Mouse (Mus musculus) midbrain, embryonic 10.5 days (tissue): Measurements from ENCODE around the gene Syngr3. TPM values are rescaled to one million over a fixed set of nuclear protein-coding genes. Genes with fewer than 3 reads are reported as not detected.
A peak's percentile ranks its signal among the peaks of the same experiment; 100 is the strongest.

Source experiments
- DNase-seq: peaks from one replicate; pipeline ENCODE4 v3.0.0-alpha.2; 2017; ENCODE audit warnings: low spot score
- H3K27ac ChIP-seq: fragments of 300-500 bp; sonication (generic); replicated peaks from 2 replicates; pipeline ENCODE4 v1.5.1; 2016; ENCODE audit warnings: mild to moderate bottlenecking
- H3K27me3 ChIP-seq: fragments of 300-500 bp; sonication (generic); 2 replicates; pipeline ENCODE4 v1.6.1; 2016; ENCODE audit warnings: low read depth, mild to moderate bottlenecking; ENCODE audit not compliant: poor library complexity, severe bottlenecking
- H3K36me3 ChIP-seq: fragments of 300-500 bp; sonication (generic); 2 replicates; pipeline ENCODE4 v1.6.1; 2016; ENCODE audit warnings: mild to moderate bottlenecking, moderate library complexity
- H3K4me1 ChIP-seq: fragments of 300-500 bp; sonication (generic); 2 replicates; pipeline ENCODE4 v1.6.1; 2016
- H3K4me3 ChIP-seq: fragments of 300-500 bp; sonication (generic); 2 replicates; pipeline ENCODE4 v1.5.1; 2016; ENCODE audit warnings: mild to moderate bottlenecking, moderate library complexity
- H3K9me3 ChIP-seq: fragments of 300-500 bp; sonication (generic); replicated peaks from 2 replicates; pipeline ENCODE4 v1.6.1; 2016; ENCODE audit warnings: mild to moderate bottlenecking
- WGBS: fragments of 180-500 bp; shearing (Covaris S2); methylation state at CpG from one replicate; pipeline ENCODE4 v1.1.7; 2016; 5-methylcytosine and 5-hydroxymethylcytosine counted together
- polyA plus RNA-seq: library from polyadenylated mRNA; unstranded; fragments of >200 nt; fragmentation: Nextera tagmentation; extraction: Ambion mirVana; gene quantifications from 2 replicates; pipeline ENCODE4 v1.2.1, GENCODE M21; 2016

Gene Syngr3
- polyA plus RNA-seq, result 10.3 and 16.1 TPM in 2 replicates

DNA sequence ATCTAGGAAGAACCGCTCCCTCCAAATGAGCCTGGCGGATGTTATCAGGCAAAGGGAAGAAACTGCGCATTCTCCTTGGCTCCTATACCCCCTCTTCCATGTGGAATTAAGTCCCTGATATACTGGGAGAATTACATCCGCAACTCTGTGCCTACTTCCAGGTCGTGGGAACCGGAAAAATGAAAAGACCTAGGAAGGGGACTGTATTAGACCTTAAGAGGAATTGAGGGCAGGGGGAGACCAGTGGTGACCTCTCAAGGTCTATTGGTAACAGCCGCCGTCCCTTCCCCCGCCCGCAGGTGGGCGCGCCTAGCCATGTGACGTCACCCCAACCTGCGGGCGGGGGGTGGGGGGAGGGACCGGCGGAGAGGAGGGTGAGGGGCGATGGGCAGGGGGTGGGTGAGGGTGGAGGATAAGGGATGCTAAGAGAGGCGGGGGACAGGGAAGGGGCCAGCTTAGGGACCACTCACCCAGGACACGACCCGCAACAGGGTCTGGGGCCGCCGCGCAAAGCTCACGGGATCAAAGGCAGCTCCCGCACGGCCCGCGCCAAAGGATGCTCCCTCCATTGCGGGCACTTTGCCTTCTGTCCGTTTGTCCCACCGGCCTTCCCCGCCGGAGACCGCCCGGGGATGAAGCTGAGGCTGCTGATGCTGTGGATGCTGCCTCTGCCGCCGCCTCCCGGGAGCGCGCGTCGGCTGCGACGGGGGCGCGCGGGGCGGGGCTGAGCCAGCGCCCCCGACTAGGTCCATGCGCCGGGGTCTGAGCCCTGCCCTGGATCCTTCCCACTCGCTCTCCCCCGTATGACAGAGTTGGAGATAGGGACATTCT, at the start of gene Syngr3:
TSS of gene Syngr3 (minus strand) at position 705 of the 831 bp plus-strand sequence.
- H3K27ac ChIP-seq, result peak within 1 kb of the TSS; percentile 80

DNA sequence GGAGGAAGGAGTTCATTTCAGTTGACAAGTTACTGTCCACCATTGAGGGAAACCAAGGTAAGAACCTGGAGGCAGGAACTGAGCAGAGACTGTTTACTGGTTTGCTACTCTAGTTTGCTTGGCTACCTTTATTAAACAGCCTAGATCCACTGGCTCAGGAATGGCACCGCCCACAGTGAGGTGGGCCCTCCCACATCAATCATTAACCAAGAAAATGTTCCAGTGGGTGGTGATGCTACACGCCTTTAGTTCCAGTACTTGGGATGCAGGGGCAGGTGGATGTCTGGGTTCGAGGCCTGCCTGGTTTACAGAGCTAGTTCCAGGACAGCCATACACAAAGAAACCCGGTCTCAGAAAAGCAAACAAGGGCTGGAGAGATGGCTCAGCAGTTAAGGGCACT, 48.5 kb upstream of the Syngr3 start:
- Histone ChIP-seq H3K27me3 (no peaks in the 10 kb centered on the region), H3K4me1 (peaks cover 22% of the 10 kb centered on the region), H3K36me3 (0 out of 2 replicates have a peak, but pooled peaks cover 6% of the 10 kb centered on the region), H3K27ac (no peak overlapping the region), H3K4me3 (no peak overlapping the region), H3K9me3 (no peaks in the 10 kb centered on the region)
- 80% methylated on average over 4 of the region's 4 CpGs for WGBS
- DNase-seq, result no peak

More for the DNA sequence above, at the start of gene Syngr3:
- Histone ChIP-seq H3K4me1 (peaks cover 36% of the 10 kb centered on the region), H3K27me3 (peaks cover 68% of the 10 kb centered on the region), H3K4me3 (peak within 1 kb of the TSS; percentile 81), H3K36me3 (peaks cover 23% of the 10 kb centered on the region), H3K9me3 (no peaks in the 10 kb centered on the region)
- under 1% methylated on average over 55 of the region's 55 CpGs for WGBS
- DNase-seq, result peak; percentile 55

GRCm38 (mm10) chr17:24737135-24737810, 47.5 kb upstream of the Syngr3 start:
- peaks cover 22% of the 10 kb centered on the region for H3K4me1 ChIP-seq
- 32% methylated on average over 8 of the region's 8 CpGs for WGBS
- no peak for DNase-seq
- no peaks in the 10 kb centered on the region for H3K9me3 ChIP-seq
- H3K36me3 ChIP-seq, result 0 out of 2 replicates have a peak, but pooled peaks cover 6% of the 10 kb centered on the region
- H3K27me3 ChIP-seq, result no peaks in the 10 kb centered on the region
- H3K27ac ChIP-seq, result no peak overlapping the region
- peak overlapping the region; percentile 57 for H3K4me3 ChIP-seq

DNA sequence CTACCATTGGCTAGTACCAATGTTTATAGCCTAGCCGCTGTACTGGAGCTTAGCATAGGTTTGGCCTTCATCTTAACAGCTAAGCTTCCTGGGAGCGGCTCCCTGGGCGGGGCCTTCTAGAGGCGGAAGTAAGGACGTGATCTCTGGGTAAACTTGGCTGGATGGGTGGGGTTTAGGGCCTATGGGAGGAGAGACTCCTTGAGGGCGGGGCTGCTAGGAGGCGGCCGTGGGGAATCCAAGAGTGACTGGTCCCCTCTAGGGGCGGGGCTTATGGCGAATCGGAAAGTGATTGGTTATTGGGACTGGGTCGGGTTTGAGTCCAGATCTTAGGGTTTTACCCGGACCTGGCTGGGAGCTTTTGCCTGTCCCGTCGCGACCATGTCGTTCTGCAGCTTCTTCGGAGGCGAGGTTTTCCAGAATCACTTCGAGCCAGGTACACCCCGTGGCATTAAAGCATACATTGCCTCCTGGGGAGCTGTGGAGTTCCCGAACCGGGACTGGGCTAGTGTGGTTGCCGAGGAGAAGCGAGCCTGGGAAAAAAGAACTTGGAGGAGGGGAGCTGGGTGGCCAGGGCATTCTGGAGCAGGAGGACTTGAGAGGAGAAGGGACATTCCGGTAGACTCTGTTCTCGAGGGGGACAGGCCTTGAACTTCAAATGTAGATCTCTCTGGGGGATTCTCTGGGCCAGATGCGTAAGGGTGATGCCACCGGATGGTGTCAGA, 46.7 kb upstream of the Syngr3 start, which contains the start of gene Msrb1:
TSS of gene Msrb1 (plus strand) at position 313 of the 722 bp plus-strand sequence.
- no peaks in the 10 kb centered on the region for H3K9me3 ChIP-seq
- H3K4me1 ChIP-seq, result peaks cover 22% of the 10 kb centered on the region
- peak within 1 kb of the TSS; percentile 57 for H3K4me3 ChIP-seq
- WGBS, result 1% methylated on average over 29 of the region's 29 CpGs
- peak within 1 kb of the TSS; percentile 81 for H3K27ac ChIP-seq
- H3K27me3 ChIP-seq, result no peaks in the 10 kb centered on the region
- 0 out of 2 replicates have a peak, but pooled peaks cover 6% of the 10 kb centered on the region for H3K36me3 ChIP-seq
- peak; percentile 95 for DNase-seq

GRCm38 (mm10) chr17:24735446-24735845, 45.7 kb upstream of the Syngr3 start:
- no peak for DNase-seq
- WGBS, result 80% methylated on average over 7 of the region's 7 CpGs
- Histone ChIP-seq H3K4me3 (peak overlapping the region; percentile 57; the same call in 1 of the 2 replicates), H3K9me3 (no peaks in the 10 kb centered on the region), H3K27me3 (no peaks in the 10 kb centered on the region), H3K4me1 (peaks cover 22% of the 10 kb centered on the region), H3K36me3 (0 out of 2 replicates have a peak, but pooled peaks cover 6% of the 10 kb centered on the region), H3K27ac (no peak overlapping the region)

GRCm38 (mm10) chr17:24734513-24734912, 44.8 kb upstream of the Syngr3 start:
- Histone ChIP-seq H3K4me3 (no peak overlapping the region), H3K27ac (no peak overlapping the region), H3K9me3 (no peaks in the 10 kb centered on the region), H3K27me3 (no peaks in the 10 kb centered on the region), H3K4me1 (peaks cover 22% of the 10 kb centered on the region), H3K36me3 (no peaks in the 10 kb centered on the region)
- DNase-seq, result no peak
- 82% methylated on average over 1 of the region's 1 CpGs for WGBS

DNA sequence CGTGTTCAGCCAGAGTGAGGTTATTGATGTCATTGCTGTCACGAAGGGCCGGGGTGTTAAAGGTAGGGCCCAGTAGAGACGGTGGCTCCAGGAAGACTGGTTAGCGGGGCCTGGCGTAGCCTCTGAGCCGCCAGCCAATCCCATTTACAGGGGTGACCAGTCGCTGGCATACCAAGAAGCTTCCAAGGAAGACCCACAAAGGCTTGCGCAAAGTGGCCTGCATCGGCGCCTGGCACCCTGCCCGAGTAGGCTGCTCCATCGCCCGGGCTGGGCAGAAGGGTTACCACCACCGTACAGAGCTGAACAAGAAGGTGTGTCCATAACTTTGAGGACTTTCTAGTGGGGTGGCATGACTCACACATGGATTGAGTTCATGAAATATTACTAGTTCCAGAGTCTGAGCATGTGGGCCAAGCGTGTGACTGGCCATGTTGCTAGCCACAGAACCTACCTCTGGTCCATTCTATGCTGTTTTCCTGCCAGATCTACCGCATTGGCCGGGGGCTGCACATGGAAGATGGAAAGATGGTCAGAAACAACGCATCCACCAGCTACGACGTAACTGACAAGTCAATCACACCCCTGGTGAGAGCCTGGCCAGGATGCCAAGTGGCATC, 43.8 kb upstream of the Syngr3 start:
- Histone ChIP-seq H3K27me3 (no peaks in the 10 kb centered on the region), H3K9me3 (no peaks in the 10 kb centered on the region), H3K27ac (no peak overlapping the region), H3K4me1 (peaks cover 22% of the 10 kb centered on the region), H3K4me3 (no peak overlapping the region), H3K36me3 (no peaks in the 10 kb centered on the region)
- 89% methylated on average over 21 of the region's 21 CpGs for WGBS
- DNase-seq, result no peak

GRCm38 (mm10) chr17:24732233-24732935, 42.6 kb upstream of the Syngr3 start:
- Histone ChIP-seq H3K27ac (no peak overlapping the region), H3K4me1 (peaks cover 16% of the 10 kb centered on the region), H3K4me3 (no peak overlapping the region), H3K36me3 (no peaks in the 10 kb centered on the region), H3K27me3 (no peaks in the 10 kb centered on the region), H3K9me3 (no peaks in the 10 kb centered on the region)
- DNase-seq, result no peak
- WGBS, result 78% methylated on average over 12 of the region's 12 CpGs

DNA sequence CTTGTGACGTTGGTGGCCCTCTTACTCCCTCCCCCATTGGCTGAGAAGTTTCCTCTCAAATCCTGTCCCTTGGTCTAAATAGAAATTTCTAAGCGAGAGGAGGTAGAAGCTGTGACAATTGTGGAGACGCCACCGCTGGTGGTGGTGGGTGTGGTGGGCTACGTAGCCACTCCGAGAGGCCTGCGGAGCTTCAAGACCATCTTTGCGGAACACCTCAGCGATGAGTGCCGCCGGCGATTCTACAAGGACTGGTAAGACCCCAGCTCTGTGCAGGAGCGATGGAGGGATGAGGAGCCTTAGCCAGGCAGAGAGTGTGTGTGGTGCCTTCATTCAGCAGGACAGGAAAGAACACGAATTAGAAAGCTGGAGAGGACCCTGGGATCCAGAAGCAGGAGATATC, 41.0 kb upstream of the Syngr3 start:
- no peak overlapping the region for H3K4me3 ChIP-seq
- no peaks in the 10 kb centered on the region for H3K9me3 ChIP-seq
- DNase-seq, result no peak
- WGBS, result 85% methylated on average over 14 of the region's 14 CpGs
- H3K27ac ChIP-seq, result no peak overlapping the region
- no peaks in the 10 kb centered on the region for H3K36me3 ChIP-seq
- peaks cover 3% of the 10 kb centered on the region for H3K4me1 ChIP-seq
- H3K27me3 ChIP-seq, result no peaks in the 10 kb centered on the region

GRCm38 (mm10) chr17:24729067-24729466, 39.3 kb upstream of the Syngr3 start:
- no peaks in the 10 kb centered on the region for H3K27me3 ChIP-seq
- WGBS, result 86% methylated on average over 6 of the region's 6 CpGs
- no peak for DNase-seq
- H3K9me3 ChIP-seq, result no peaks in the 10 kb centered on the region
- H3K4me3 ChIP-seq, result no peak overlapping the region
- no peak overlapping the region for H3K27ac ChIP-seq
- peaks cover 3% of the 10 kb centered on the region; the same call in 1 of the 2 replicates for H3K4me1 ChIP-seq
- no peaks in the 10 kb centered on the region for H3K36me3 ChIP-seq

DNA sequence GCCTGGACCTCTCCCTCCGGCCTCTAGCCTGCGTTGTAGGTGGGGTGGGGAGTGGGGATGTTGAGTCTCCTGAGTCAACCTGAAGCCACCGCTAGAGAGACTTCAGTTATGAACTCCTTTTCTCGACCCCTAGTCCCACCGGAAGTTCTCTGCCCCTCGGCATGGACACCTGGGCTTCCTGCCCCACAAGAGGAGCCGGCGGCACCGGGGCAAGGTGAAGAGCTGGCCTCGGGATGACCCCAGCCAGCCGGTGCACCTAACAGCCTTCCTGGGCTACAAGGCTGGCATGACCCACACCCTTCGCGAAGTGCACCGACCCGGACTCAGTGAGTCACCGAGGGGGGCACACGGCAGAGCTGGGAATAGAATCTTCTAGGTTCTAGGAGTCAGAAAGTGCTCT, 38.4 kb upstream of the Syngr3 start:
- no peak overlapping the region for H3K27ac ChIP-seq
- no peak for DNase-seq
- H3K4me3 ChIP-seq, result no peak overlapping the region
- peaks cover 10% of the 10 kb centered on the region for H3K4me1 ChIP-seq
- 73% methylated on average over 17 of the region's 17 CpGs for WGBS
- no peaks in the 10 kb centered on the region for H3K9me3 ChIP-seq
- H3K36me3 ChIP-seq, result no peaks in the 10 kb centered on the region
- H3K27me3 ChIP-seq, result no peaks in the 10 kb centered on the region
